31 mouse cellular contexts compared by ENCODE assay signal in genomic region chr10:50702361-50702760, GRCm38 (mm10).
DNase-seq lines count a peak whose midpoint lies in the region; ATAC-seq and TF ChIP-seq lines count a peak whose summit lies in the region.
"Had no signal": no experiment of that assay in that cellular context is flagged by ENCODE, and none has a peak within 500 bp of the region (broad histone marks: within the 10 kb centered on the region; RNA-seq: fewer than 3 reads in every experiment).

No protein-coding gene starts in this region.

- peak; percentile 57 for ATAC-seq in common myeloid progenitor, adult 5-6 weeks (replicated peaks; ENCODE audit: low read depth, poor library complexity, severe bottlenecking)
- peak; percentile 65 for ATAC-seq in liver, embryonic 12.5 days
- 0 out of 2 replicates have a peak, but pooled peaks have one; percentile 21 for ATAC-seq in liver, postnatal 0 days
- ATAC-seq: forebrain, postnatal 0 days; inflammation-experienced regulatory T-cells, adult 6 months had no signal

- WGBS in liver, embryonic 12.5 days (ENCODE audit: insufficient replicate concordance), result 12% methylated on average over 3 of the region's 3 CpGs
- 38% methylated on average over 3 of the region's 3 CpGs for WGBS in liver, postnatal 0 days (ENCODE audit: insufficient replicate concordance)

- no peaks in the 10 kb centered on the region for H3K9me3 ChIP-seq in liver, embryonic 12.5 days (replicated peaks)
- no peaks in the 10 kb centered on the region for H3K9me3 ChIP-seq in liver, postnatal 0 days (ENCODE audit: low read length)
- H3K9me3 ChIP-seq: embryonic facial prominence, embryonic 10.5 days; embryonic facial prominence, embryonic 15.5 days; forebrain, embryonic 12.5 days; heart, embryonic 13.5 days; hindbrain, embryonic 10.5 days; hindbrain, embryonic 15.5 days; limb, embryonic 12.5 days; neural tube, embryonic 13.5 days; stomach, embryonic 15.5 days had no signal

- DNase-seq in heart, adult 11 months, result peak; percentile 83
- no peak for DNase-seq in heart, adult 8-10 months (ENCODE audit: low spot score)
- no peak for DNase-seq in liver, postnatal 0 days
- no peak for DNase-seq in thymus, postnatal 25 days
- no peak for DNase-seq in adrenal gland, adult 2 months
- DNase-seq in cerebellum, adult 9-11 months, result no peak
- DNase-seq: cerebellum, adult 11-12 months; cerebellum, postnatal 14 days; forebrain, postnatal 0 days; gastrocnemius, postnatal 25 days; heart, adult 2 months; heart, postnatal 10 days; kidney, adult 11 months; kidney, postnatal 14 days; lung, adult 18-20 months; lung, postnatal 14 days; right cerebral cortex, postnatal 14 days had no signal

- no peak overlapping the region for H3K9ac ChIP-seq in liver, embryonic 12.5 days
- no peak overlapping the region for H3K9ac ChIP-seq in liver, postnatal 0 days (replicated peaks)
- H3K9ac ChIP-seq: embryonic facial prominence, embryonic 15.5 days; forebrain, embryonic 12.5 days; forebrain, postnatal 0 days; heart, embryonic 13.5 days; hindbrain, embryonic 15.5 days; limb, embryonic 12.5 days; neural tube, embryonic 13.5 days; stomach, embryonic 15.5 days had no signal

- H3K4me3 ChIP-seq in liver, embryonic 12.5 days, result no peak overlapping the region
- no peak overlapping the region for H3K4me3 ChIP-seq in liver, postnatal 0 days (ENCODE audit: low read depth, low read length)
- H3K4me3 ChIP-seq: embryonic facial prominence, embryonic 10.5 days; embryonic facial prominence, embryonic 15.5 days; forebrain, embryonic 12.5 days; heart, adult 2 months; heart, embryonic 13.5 days; hindbrain, embryonic 10.5 days; hindbrain, embryonic 15.5 days; left cerebral cortex, adult 2 months; limb, embryonic 12.5 days; neural tube, embryonic 13.5 days; stomach, embryonic 15.5 days had no signal

- H3K27me3 ChIP-seq in liver, embryonic 12.5 days (replicated peaks), result no peaks in the 10 kb centered on the region
- no peaks in the 10 kb centered on the region for H3K27me3 ChIP-seq in liver, postnatal 0 days (ENCODE audit: insufficient read depth, low read length)
- H3K27me3 ChIP-seq: embryonic facial prominence, embryonic 15.5 days; forebrain, embryonic 12.5 days; heart, embryonic 13.5 days; hindbrain, embryonic 15.5 days; limb, embryonic 12.5 days; neural tube, embryonic 13.5 days; stomach, embryonic 15.5 days had no signal

- peaks cover 9% of the 10 kb centered on the region for H3K36me3 ChIP-seq in liver, embryonic 12.5 days
- peaks cover 7% of the 10 kb centered on the region for H3K36me3 ChIP-seq in liver, postnatal 0 days (replicated peaks; ENCODE audit: insufficient read depth, low read length)
- H3K36me3 ChIP-seq: embryonic facial prominence, embryonic 10.5 days; embryonic facial prominence, embryonic 15.5 days; forebrain, embryonic 12.5 days had no signal

- H3K4me2 ChIP-seq in liver, embryonic 12.5 days, result peak overlapping the region; percentile 31; the same call in 1 of the 2 replicates
- H3K4me2 ChIP-seq in liver, postnatal 0 days (ENCODE audit: low read depth, low read length), result no peak overlapping the region
- H3K4me2 ChIP-seq: embryonic facial prominence, embryonic 15.5 days; forebrain, embryonic 12.5 days; heart, embryonic 13.5 days; hindbrain, embryonic 15.5 days; limb, embryonic 12.5 days; midbrain, embryonic 11.5 days; neural tube, embryonic 13.5 days; stomach, embryonic 15.5 days had no signal

- peaks cover 18% of the 10 kb centered on the region for H3K4me1 ChIP-seq in liver, embryonic 12.5 days
- no peaks in the 10 kb centered on the region for H3K4me1 ChIP-seq in liver, postnatal 0 days (ENCODE audit: insufficient read depth)
- H3K4me1 ChIP-seq: embryonic facial prominence, embryonic 10.5 days; embryonic facial prominence, embryonic 15.5 days; forebrain, embryonic 12.5 days; hindbrain, embryonic 10.5 days; hindbrain, embryonic 15.5 days; limb, embryonic 12.5 days; stomach, embryonic 15.5 days had no signal

- TF ChIP-seq EP300 in liver, postnatal 0 days (IDR thresholded peaks at IDR 0.05; ENCODE audit: low read depth), result no peak

- H3K27ac ChIP-seq in liver, embryonic 12.5 days, result peak overlapping the region; percentile 79
- peak overlapping the region; percentile 23; the same call in 1 of the 2 replicates for H3K27ac ChIP-seq in liver, postnatal 0 days (ENCODE audit: low read depth)
- H3K27ac ChIP-seq: embryonic facial prominence, embryonic 10.5 days; embryonic facial prominence, embryonic 15.5 days; forebrain, embryonic 12.5 days; heart, adult 2 months; heart, embryonic 13.5 days; hindbrain, embryonic 10.5 days; hindbrain, embryonic 15.5 days; left cerebral cortex, adult 2 months; limb, embryonic 12.5 days; neural tube, embryonic 13.5 days; stomach, embryonic 15.5 days had no signal

- TF ChIP-seq CTCF in liver, postnatal 0 days (IDR thresholded peaks at IDR 0.05; ENCODE audit: low read depth), result no peak
